Mouse (Mus musculus) C2C12 (cell line): ENCODE results near the gene Ptgfr.

Experiments
- CTCF ChIP-seq: IDR thresholded peaks from one replicate; pipeline ENCODE4 v1.5.1; 2011; ENCODE audit not compliant: control insufficient read depth, insufficient read depth, insufficient read length
- MYOD1 ChIP-seq: IDR thresholded peaks from one replicate; pipeline ENCODE4 v1.6.1; 2011; ENCODE audit warnings: low read depth; ENCODE audit not compliant: control insufficient read depth, insufficient read length

- no peak for TF ChIP-seq MYOD1
- no peak for TF ChIP-seq CTCF
Measured at GRCm38 (mm10) chr3:151827950-151828610, 9.3 kb downstream of the Ptgfr start.
